Mouse (Mus musculus): ENCODE data around the gene Kiss1r.

DNA sequence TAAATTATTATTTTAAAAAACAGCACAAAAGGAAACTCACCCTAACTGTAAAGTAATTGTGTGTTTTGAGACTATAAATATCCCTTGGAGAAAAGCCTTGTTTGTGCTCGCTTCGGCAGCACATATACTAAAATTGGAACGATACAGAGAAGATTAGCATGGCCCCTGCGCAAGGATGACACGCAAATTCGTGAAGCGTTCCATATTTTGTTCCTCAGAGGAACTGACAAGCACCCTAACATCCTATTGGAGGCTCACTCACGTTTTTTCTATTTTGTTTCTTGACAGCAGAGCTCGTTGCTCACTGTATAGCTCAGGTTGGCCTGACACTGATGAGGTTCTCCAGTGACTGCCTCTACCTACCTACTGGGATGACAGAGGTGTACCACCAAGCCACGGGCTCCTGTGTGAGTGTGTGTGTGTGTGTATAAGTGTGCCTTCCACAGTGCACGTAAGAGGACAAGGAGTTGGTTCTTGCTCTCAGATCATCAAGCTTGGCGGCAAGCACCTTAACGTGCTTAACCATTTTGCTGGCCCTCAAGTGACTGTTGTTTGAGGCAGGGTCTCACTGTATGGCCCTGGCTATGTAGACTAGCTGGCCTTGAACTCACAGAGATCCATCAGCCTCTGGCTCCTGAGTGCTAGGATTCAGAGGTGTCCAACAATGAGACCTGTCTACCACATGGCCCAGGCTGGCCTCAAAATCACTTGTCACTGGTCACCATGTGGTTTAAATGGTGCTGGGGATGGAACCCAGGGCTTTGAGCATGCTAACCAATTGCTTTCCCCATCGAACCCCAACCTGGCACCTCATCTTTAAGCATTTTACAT is 7.5 kb upstream of the Kiss1r start:
- TF ChIP-seq CTCF (IDR thresholded peaks at IDR 0.05; ENCODE audit: insufficient read depth, low read depth, low read length) (no peak), POLR2A (IDR thresholded peaks at IDR 0.05; ENCODE audit: insufficient read depth, low read depth, low read length) (no peak)
